Mouse (Mus musculus) MEL (cell line): ENCODE measurements around the gene Rab11fip3.

Experiments used
- CHD2 ChIP-seq: IDR thresholded peaks from 2 replicates; pipeline ENCODE4 v1.6.1; 2011; ENCODE audit warnings: low read length, improper control_type of control experiment
- CTCF ChIP-seq, 3 experiments: IDR thresholded peaks in 2 of 3; conservative IDR thresholded peaks in 1 of 3; 2 replicates each; pipeline ENCODE4 v1.5.1; 2011 to 2012; ENCODE audit warnings: low read length in 3 of 3, low read depth in 2 of 3, mild to moderate bottlenecking in 2 of 3, improper control_type of control experiment in 1 of 3, inconsistent platforms in 1 of 3, mixed read lengths in 1 of 3, moderate library complexity in 1 of 3; ENCODE audit not compliant: control insufficient read depth in 1 of 3, insufficient read depth in 1 of 3, poor library complexity in 1 of 3, severe bottlenecking in 1 of 3
- E2F4 ChIP-seq: IDR thresholded peaks from 2 replicates; pipeline ENCODE4 v1.6.1; 2011; ENCODE audit warnings: low read depth, low read length, improper control_type of control experiment, borderline replicate concordance
- ETS1 ChIP-seq: IDR thresholded peaks from 2 replicates; pipeline ENCODE4 v1.6.1; 2012; ENCODE audit warnings: low read depth, mild to moderate bottlenecking, inconsistent platforms, low read length, improper control_type of control experiment, moderate library complexity
- GATA1 ChIP-seq: IDR thresholded peaks from 2 replicates; pipeline ENCODE4 v1.6.1; 2011; ENCODE audit warnings: low read depth, low read length, improper control_type of control experiment
- KAT2A ChIP-seq: conservative IDR thresholded peaks from 2 replicates; pipeline ENCODE4 v1.6.1; 2012; ENCODE audit warnings: low read depth, low read length, improper control_type of control experiment, inconsistent platforms
- MAX ChIP-seq: IDR thresholded peaks from 2 replicates; pipeline ENCODE4 v1.6.1; 2011; ENCODE audit warnings: low read length, improper control_type of control experiment
- POLR2AphosphoS2 ChIP-seq: IDR thresholded peaks from 2 replicates; pipeline ENCODE4 v1.6.1; 2011; ENCODE audit warnings: low read length, improper control_type of control experiment
- SMC3 ChIP-seq: IDR thresholded peaks from 2 replicates; pipeline ENCODE4 v1.6.1; 2011; ENCODE audit warnings: low read depth, low read length, improper control_type of control experiment
- TBP ChIP-seq: IDR thresholded peaks from 2 replicates; pipeline ENCODE4 v1.8.0; 2011; ENCODE audit warnings: low read depth, low read length, improper control_type of control experiment
- TCF12 ChIP-seq: IDR thresholded peaks from 2 replicates; pipeline ENCODE4 v1.6.1; 2014; ENCODE audit warnings: low read depth, mild to moderate bottlenecking, inconsistent platforms, low read length, improper control_type of control experiment, moderate library complexity
- UBTF ChIP-seq: IDR thresholded peaks from 2 replicates; pipeline ENCODE4 v1.6.1; 2012; ENCODE audit warnings: low read depth, mild to moderate bottlenecking, inconsistent platforms, low read length, improper control_type of control experiment, moderate library complexity, borderline replicate concordance; ENCODE audit not compliant: insufficient read depth
- USF1 ChIP-seq: IDR thresholded peaks from 2 replicates; pipeline ENCODE4 v1.6.1; 2014; ENCODE audit warnings: low read depth, mild to moderate bottlenecking, inconsistent platforms, low read length, improper control_type of control experiment, moderate library complexity

DNA sequence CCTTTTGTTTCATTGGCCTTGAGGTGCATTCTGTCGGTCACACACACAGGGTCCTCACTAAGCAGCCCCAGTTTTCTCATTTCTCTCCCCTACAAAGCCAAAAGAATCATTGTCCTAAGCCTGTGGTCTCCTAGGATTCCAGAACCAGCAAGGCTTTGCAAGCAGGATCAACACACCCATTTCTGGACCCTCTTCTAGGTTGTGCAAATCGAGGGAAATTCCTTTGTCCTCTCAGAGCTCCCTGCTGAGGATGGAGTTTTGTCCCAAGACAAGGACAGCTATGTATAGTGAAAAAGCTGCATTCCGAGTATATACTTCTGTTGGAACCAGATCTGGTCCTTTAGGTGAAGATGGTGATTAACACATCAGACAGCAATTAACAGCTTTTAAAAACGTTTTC lies 40.8 kb upstream of the Rab11fip3 start:
- TF ChIP-seq CTCF (IDR thresholded peaks at IDR 0.05 in 2 of 3, conservative IDR thresholded peaks at IDR 0.05 in 1 of 3; ENCODE audit: control insufficient read depth in 1 of 3, insufficient read depth in 1 of 3, low read depth in 2 of 3, low read length in 3 of 3, poor library complexity in 1 of 3, severe bottlenecking in 1 of 3) (no peak), SMC3 (no peak), KAT2A (no peak), ETS1 (no peak), USF1 (no peak), TBP (no peak), CHD2 (no peak), UBTF (no peak), MAX (no peak), E2F4 (no peak), TCF12 (no peak), POLR2AphosphoS2 (no peak), GATA1 (no peak)
